Mouse (Mus musculus) kidney, adult 2 months (tissue): Measurements from ENCODE around the gene Irs2.

ENCODE experiments used
- CTCF ChIP-seq: fragments of 200-500 bp; conservative IDR thresholded peaks from 2 replicates; pipeline ENCODE4 v1.5.1; 2011; ENCODE audit warnings: low read depth, mild to moderate bottlenecking, control low read depth, low read length, moderate library complexity, mixed read lengths; ENCODE audit not compliant: insufficient read depth, insufficient read length
- POLR2A ChIP-seq: fragments of 200-500 bp; IDR thresholded peaks from one replicate; pipeline ENCODE4 v1.6.1; 2011; ENCODE audit warnings: low read depth, low read length, control low read depth

DNA sequence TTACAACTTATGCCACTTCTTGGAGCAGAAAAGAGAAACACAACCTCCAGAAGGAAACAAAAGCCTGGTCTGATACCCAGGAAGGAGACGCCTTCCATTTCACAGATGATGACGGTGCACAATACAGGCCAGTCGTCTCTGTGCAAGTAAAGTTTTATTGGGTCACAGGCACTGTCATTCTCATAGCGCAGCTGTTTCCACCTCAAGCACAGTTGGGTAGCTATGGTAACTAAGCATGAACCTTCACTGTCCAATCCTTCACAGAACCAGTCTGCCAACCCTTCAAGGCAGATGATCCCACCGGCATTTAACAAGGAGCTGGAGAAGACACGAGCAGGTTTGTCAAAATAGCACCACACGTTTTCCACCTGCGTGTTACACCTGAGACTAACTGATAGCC is 16.2 kb downstream of the Irs2 start:
- TF ChIP-seq CTCF = no peak
- TF ChIP-seq POLR2A = no peak
